Mouse (Mus musculus) midbrain, embryonic 10.5 days (tissue): ENCODE measurements around the gene Rnf20. TPM values are rescaled to one million over a fixed set of nuclear protein-coding genes. Genes with fewer than 3 reads are reported as not detected.

Experiments used
- DNase-seq: peaks from one replicate; pipeline ENCODE4 v3.0.0-alpha.2; 2017; ENCODE audit warnings: low spot score
- H3K27ac ChIP-seq: fragments of 300-500 bp; sonication (generic); replicated peaks from 2 replicates; pipeline ENCODE4 v1.5.1; 2016; ENCODE audit warnings: mild to moderate bottlenecking
- H3K27me3 ChIP-seq: fragments of 300-500 bp; sonication (generic); 2 replicates; pipeline ENCODE4 v1.6.1; 2016; ENCODE audit warnings: low read depth, mild to moderate bottlenecking; ENCODE audit not compliant: poor library complexity, severe bottlenecking
- H3K36me3 ChIP-seq: fragments of 300-500 bp; sonication (generic); 2 replicates; pipeline ENCODE4 v1.6.1; 2016; ENCODE audit warnings: mild to moderate bottlenecking, moderate library complexity
- H3K4me1 ChIP-seq: fragments of 300-500 bp; sonication (generic); 2 replicates; pipeline ENCODE4 v1.6.1; 2016
- H3K4me3 ChIP-seq: fragments of 300-500 bp; sonication (generic); 2 replicates; pipeline ENCODE4 v1.5.1; 2016; ENCODE audit warnings: mild to moderate bottlenecking, moderate library complexity
- H3K9me3 ChIP-seq: fragments of 300-500 bp; sonication (generic); replicated peaks from 2 replicates; pipeline ENCODE4 v1.6.1; 2016; ENCODE audit warnings: mild to moderate bottlenecking
- WGBS: fragments of 180-500 bp; shearing (Covaris S2); methylation state at CpG from one replicate; pipeline ENCODE4 v1.1.7; 2016; 5-methylcytosine and 5-hydroxymethylcytosine counted together
- polyA plus RNA-seq: library from polyadenylated mRNA; unstranded; fragments of >200 nt; fragmentation: Nextera tagmentation; extraction: Ambion mirVana; gene quantifications from 2 replicates; pipeline ENCODE4 v1.2.1, GENCODE M21; 2016

Rnf20 gene
- polyA plus RNA-seq, 1 experiment from 2014 or later = 49.7 TPM

DNA sequence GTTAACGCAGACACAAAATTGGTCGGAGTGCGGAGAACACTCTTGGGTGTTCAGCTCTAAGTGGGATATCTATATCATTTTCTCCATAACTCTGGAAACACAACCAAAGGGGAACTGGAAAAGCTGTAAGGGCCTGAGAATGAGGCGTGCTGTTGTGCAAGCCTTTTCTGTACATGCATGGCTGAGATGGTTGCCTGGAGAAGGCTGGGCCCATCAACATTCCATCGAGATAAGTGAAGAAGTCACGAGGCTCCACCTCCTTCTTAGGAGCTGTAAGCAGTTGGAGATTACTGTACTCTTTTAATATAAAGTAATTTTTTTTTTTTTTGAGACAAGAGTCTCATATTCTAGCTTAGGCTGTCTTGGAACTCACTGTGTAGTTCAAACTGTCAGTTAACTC lies 44.3 kb downstream of the Rnf20 start:
- H3K9me3 ChIP-seq = no peaks in the 10 kb centered on the region
- H3K4me3 ChIP-seq = no peak overlapping the region
- H3K4me1 ChIP-seq = no peaks in the 10 kb centered on the region
- no peak overlapping the region for H3K27ac ChIP-seq
- no peaks in the 10 kb centered on the region for H3K27me3 ChIP-seq
- WGBS = 89% methylated on average over 6 of the region's 6 CpGs
- no peak for DNase-seq
- H3K36me3 ChIP-seq = no peaks in the 10 kb centered on the region

DNA sequence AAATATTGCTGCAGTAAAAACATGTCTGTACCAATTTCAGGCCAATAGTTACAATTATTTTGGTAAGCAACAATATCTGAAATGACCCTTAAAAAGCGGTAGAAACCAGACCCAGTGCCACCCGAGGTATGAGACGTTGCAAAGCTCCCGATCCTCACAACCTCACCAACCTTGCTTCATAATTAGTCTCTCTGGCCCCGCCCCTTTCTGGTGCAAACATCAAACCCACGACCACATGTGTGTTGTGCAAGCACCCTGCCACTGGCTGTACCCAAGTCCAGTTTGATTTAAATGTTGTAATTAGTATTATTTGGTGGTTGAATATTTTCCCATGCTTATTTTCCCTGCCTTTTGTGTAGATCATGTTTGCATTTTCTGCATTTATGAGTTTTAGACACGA lies 45.0 kb downstream of the Rnf20 start:
- H3K27ac ChIP-seq = no peak overlapping the region
- H3K27me3 ChIP-seq = no peaks in the 10 kb centered on the region
- H3K9me3 ChIP-seq = no peaks in the 10 kb centered on the region
- no peaks in the 10 kb centered on the region for H3K36me3 ChIP-seq
- no peak overlapping the region for H3K4me3 ChIP-seq
- WGBS = 78% methylated on average over 7 of the region's 7 CpGs
- H3K4me1 ChIP-seq = no peaks in the 10 kb centered on the region
- no peak for DNase-seq

DNA sequence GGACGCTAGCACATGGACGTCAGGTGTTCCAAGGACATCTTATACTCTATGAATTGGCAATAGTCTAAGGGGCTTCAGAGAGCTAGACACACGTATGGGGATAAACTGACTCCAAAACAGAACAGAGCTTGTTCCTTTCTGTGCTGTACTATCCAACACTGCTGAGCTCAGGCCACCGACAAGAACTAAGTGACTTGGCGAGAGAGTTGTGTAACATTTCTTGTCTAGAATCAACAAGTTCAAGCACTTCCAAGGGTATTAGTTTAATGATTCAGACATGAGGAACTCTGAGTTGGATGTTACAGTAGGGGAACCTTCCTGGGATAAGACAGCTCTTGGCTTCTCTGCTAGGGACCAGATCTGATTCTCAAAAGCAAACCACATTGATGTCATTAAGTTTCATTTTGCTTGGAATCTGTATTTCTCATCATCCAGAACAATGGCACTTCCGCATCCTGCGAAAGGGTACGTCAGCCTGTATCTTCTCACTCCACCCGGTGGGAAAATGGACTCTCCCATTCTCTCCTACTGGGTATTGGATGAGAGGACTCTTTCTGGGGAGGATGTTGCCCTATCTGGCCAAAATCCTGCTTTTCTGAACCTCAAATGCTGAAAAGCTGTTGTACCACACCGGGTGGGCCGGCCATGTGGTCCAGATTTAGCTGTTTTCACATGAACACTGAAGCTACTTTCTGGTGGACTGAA lies 48.5 kb downstream of the Rnf20 start:
- Histone ChIP-seq H3K27ac (no peak overlapping the region), H3K4me3 (no peak overlapping the region), H3K9me3 (no peaks in the 10 kb centered on the region), H3K27me3 (no peaks in the 10 kb centered on the region), H3K4me1 (no peaks in the 10 kb centered on the region), H3K36me3 (no peaks in the 10 kb centered on the region)
- WGBS = 91% methylated on average over 11 of the region's 11 CpGs
- no peak for DNase-seq

DNA sequence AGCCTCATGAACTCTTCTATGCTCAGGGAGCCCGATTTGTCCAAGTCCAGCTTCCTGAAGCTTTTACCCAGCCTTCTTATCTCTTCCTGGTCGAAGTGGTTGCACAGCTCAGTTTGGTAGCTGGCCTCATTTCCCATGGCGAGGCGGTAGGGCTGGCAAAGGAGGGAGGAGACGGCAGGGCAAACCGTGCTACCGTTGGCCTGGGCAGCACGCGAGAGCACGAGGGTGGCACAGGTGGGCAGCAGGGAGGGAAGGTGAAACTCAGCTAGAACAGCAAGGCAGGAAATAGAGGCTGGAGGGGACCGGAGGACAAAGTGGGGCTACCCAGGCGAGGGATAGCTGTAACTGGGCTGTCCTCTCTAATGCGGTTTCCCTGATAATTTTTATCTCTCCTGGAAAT lies 50.0 kb downstream of the Rnf20 start, which contains the start of gene Ppp3r2:
Gene Ppp3r2, minus strand, starts transcription at position 213 of the 400 bp plus-strand sequence.
- Histone ChIP-seq H3K27ac (no peak within 1 kb of the TSS), H3K4me3 (no peak within 1 kb of the TSS)
- WGBS = 90% methylated on average over 13 of the region's 13 CpGs

DNA sequence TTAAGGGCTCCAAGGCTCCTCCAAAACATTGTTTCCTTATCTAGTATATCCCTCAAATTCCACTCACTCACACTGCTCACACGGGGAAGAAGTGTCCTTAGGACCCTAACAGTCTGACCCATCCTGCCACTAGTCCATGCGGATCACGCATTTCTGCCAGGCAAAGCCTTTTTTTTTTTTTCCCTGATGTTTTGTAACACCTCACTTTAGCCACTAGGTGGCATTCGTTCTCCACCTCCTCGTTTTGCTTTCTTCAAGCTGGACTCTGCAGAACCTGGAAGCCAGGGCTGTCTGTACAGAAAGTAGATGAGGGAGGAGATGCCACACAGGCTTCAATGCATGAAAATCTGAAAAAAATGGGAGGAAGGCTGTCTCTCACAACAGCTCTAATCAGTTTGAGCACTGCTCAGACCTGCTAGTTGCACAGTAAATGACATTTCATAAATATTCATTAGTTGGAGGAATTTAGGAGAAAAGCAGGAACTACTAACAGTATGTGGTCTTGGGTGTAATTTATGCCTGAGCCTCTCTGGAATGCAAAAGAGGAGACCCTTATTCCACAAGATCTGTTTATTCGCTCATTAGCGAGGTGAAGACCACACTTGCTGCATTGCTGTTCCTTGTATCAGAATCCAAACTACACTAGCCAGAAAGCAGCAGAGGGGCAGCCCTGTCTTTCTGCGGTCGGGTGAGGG lies 56.9 kb downstream of the Rnf20 start:
- peak; percentile 48 for DNase-seq
- Histone ChIP-seq H3K9me3 (no peaks in the 10 kb centered on the region), H3K27ac (no peak overlapping the region), H3K27me3 (no peaks in the 10 kb centered on the region), H3K36me3 (no peaks in the 10 kb centered on the region), H3K4me3 (no peak overlapping the region), H3K4me1 (0 out of 2 replicates have a peak, but pooled peaks cover 4% of the 10 kb centered on the region)
- 26% methylated on average over 9 of the region's 9 CpGs for WGBS

More for the DNA sequence above, 50.0 kb downstream of the Rnf20 start, which contains the start of gene Ppp3r2:
- Histone ChIP-seq H3K36me3 (no peaks in the 10 kb centered on the region), H3K9me3 (no peaks in the 10 kb centered on the region), H3K4me1 (no peaks in the 10 kb centered on the region), H3K27me3 (no peaks in the 10 kb centered on the region)
- DNase-seq = no peak

GRCm38 (mm10) chr4:49691405-49692194 lies 59.8 kb downstream of the Rnf20 start:
- no peak overlapping the region for H3K4me3 ChIP-seq
- no peak overlapping the region for H3K27ac ChIP-seq
- H3K27me3 ChIP-seq = no peaks in the 10 kb centered on the region
- no peak for DNase-seq
- no peaks in the 10 kb centered on the region for H3K9me3 ChIP-seq
- WGBS = 56% methylated on average over 12 of the region's 12 CpGs
- no peaks in the 10 kb centered on the region for H3K36me3 ChIP-seq
- 0 out of 2 replicates have a peak, but pooled peaks cover 4% of the 10 kb centered on the region for H3K4me1 ChIP-seq

Other genes starting within 250 kb of the Rnf20 start
- not detected in 2 replicates for gene Acnat2, start 223.9 kb upstream of the Rnf20 start, polyA plus RNA-seq
- not detected in 2 replicates for gene Acnat1, start 158.1 kb upstream of the Rnf20 start, polyA plus RNA-seq
- gene Baat, start 125.4 kb upstream of the Rnf20 start, polyA plus RNA-seq = 0.14 and 0.16 TPM in 2 replicates
- gene Mrpl50, start 110.9 kb upstream of the Rnf20 start, polyA plus RNA-seq = 85.6 and 86.3 TPM in 2 replicates
- gene Zfp189, start 110.8 kb upstream of the Rnf20 start, polyA plus RNA-seq = 11.6 and 12.3 TPM in 2 replicates
- gene Aldob, start 82.5 kb upstream of the Rnf20 start, polyA plus RNA-seq = not detected in 2 replicates
- gene Tmem246, start 34.1 kb upstream of the Rnf20 start, polyA plus RNA-seq = 16.0 and 17.8 TPM in 2 replicates
- not detected in 2 replicates for gene Ppp3r2, start 50.0 kb downstream of the Rnf20 start, polyA plus RNA-seq
- gene Grin3a, start 213.7 kb downstream of the Rnf20 start, polyA plus RNA-seq = 0.21 and 0.31 TPM in 2 replicates